Mouse (Mus musculus): ENCODE data around the gene Isca1. TPM values are rescaled to one million over a fixed set of nuclear protein-coding genes. Genes with fewer than 3 reads are reported as not detected.

Gene Isca1
- 67.6 TPM for total RNA-seq (2023)

DNA sequence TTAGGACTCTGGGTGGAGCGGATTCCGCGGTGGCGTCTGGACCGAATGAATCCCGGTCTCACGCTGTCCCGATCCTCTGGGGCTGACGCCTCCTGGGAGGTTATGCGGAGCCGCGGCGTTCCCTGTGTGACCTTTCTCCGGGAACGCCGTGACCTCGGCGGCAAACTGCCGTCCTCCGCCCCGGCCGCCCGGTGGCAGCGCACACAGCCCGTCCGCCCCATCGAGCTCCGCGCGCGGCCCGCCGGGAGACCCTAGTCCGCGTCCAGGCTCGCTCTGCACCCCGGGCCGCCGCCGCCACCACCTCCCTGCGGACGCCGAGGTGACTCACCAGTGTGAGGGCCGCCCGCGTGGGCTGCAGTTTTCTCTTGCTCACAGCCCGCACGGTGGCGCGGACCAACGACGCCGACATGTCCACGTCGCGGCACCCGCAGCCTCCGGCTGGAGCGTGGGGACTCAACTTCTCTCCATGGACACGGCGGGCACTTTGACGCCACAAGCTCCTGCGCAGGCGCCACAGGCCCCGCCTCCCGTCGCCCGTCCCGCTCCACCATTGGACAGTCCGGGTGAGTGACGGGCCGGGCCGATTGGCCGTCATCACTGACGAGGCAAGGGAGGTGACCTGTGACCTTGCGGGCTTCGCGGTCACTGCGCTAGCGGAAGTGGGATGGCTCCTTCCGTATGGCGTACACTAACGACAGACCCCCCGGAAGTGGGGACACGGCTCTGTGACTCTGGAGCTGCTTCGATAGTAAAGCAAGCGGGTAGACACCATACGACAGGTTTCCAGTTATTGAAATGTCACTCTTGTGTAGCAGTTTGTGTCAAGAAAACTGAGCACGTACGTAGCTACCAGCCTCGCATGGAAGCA is at the start of gene Isca1:
TSS of gene Isca1 (minus strand) at position 515 of the 868 bp plus-strand sequence.

DNA sequence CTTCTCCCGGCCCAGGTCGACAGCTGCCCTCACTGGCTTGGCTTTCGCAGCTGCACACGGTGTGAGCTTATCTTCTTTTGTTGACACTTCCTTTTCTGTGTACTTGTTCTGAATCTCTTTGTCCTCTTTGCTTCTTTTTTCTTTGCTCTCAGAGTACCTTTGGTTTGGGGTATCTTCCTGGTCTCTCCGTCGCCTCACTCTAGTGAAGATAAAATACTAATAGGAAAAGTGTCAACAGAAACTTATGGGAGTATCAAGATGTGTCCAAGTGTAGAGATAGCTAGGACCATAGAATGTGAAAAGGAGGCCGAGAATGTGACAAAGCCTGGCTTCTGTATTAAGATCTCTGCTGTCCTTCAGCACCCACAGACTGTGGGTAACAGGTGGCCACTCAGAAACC is 12.5 kb upstream of the Isca1 start, which contains the start of gene Gm49354:
TSS of gene Gm49354 (minus strand) at position 101 of the 400 bp plus-strand sequence.

GRCm38 (mm10) chr13:59746711-59747110 is 22.9 kb downstream of the Isca1 start, which contains the start of gene 1700014D04Rik:
1700014D04Rik (minus strand) TSS chr13:59746752.

DNA sequence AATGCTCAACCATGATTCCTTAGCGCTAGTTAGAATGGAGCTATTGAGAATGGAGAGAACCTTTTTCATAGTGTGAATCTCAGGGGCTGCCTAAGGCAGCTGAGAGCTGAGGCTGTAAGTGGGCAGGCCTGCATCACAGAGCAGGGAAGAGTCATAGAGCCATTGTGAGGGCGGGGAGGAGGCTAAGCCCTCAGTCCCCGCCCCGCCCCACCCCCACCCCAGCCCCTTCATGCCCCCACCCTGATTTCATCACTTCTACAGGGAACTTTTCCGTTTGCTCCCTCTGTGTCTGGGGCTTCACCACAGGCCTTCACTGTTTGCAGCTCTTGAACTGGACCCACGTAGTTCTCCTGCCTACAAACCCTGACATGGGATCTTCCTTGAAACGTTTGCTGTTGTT is 38.0 kb downstream of the Isca1 start, which contains the start of gene Spata31d1d:
TSS of gene Spata31d1d (minus strand) at position 101 of the 400 bp plus-strand sequence.

DNA sequence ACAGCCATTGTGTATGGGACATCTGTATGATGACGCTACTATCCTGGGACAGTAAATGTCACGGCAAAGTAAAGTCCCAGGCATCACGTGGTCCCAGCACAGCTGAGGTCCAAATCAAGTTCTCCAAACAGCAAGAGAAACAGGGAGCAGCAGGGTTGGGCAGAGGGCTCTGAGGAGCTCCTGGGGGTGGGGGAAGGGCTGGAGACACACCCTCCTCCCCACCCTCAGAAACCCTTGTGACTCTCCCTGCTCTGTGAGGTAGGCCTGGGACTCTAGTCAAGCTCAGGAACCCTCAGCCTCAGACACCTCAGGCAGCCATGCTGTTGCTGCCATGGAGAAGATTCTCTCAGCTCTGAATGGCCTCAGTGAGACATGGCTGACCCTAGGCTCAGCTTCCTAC is 57.6 kb downstream of the Isca1 start, which contains the start of gene Spata31d1b:
TSS of gene Spata31d1b (plus strand) at position 301 of the 400 bp plus-strand sequence.

GRCm38 (mm10) chr13:59710230-59710629 is 59.4 kb downstream of the Isca1 start, which contains the start of gene Spata31d1a:
Spata31d1a (minus strand) TSS chr13:59710330.

Other genes starting within 250 kb of the Isca1 start
- gene Agtpbp1, start 184.6 kb downstream of the Isca1 start, total RNA-seq (2023): 42.4 TPM
- gene Naa35, start 184.6 kb downstream of the Isca1 start, total RNA-seq (2023): 44.7 TPM
- 56.9 TPM for gene Golm1, start 94.0 kb downstream of the Isca1 start, total RNA-seq (2023)
- not detected for gene 4921517D22Rik, start 75.7 kb downstream of the Isca1 start, total RNA-seq (2023)
- gene Spata31d1a, start 59.5 kb downstream of the Isca1 start, total RNA-seq (2023): not detected
- gene Spata31d1b, start 57.5 kb downstream of the Isca1 start, total RNA-seq (2023): not detected
- not detected for gene Spata31d1d, start 38.1 kb downstream of the Isca1 start, total RNA-seq (2023)
- 0.15 TPM for gene 1700014D04Rik, start 23.1 kb downstream of the Isca1 start, total RNA-seq (2023)
- gene Gm49354, start 12.4 kb upstream of the Isca1 start, total RNA-seq (2023): not detected
- 193 TPM for gene Tut7, start 53.3 kb upstream of the Isca1 start, total RNA-seq (2023)

All from CD8-positive naive resting alpha-beta T cell, adult 57 days (primary cell).